Mouse (Mus musculus) brain, adult 2 months (tissue): ENCODE results near the gene Lalba.
"Not testable (repeated sequence)": the region's sequence is repeated elsewhere in the genome, so short reads cannot be mapped to it uniquely, and the experiment has no call there.

Experiments used
- DNase-seq: peaks from one replicate; pipeline ENCODE4 v3.0.0; 2011; ENCODE audit warnings: low read depth, low spot score

Lalba gene

GRCm38 (mm10) chr15:98482701-98483100 is at the start of gene Lalba:
Lalba (minus strand) TSS chr15:98482721.
- DNase-seq: no peak

GRCm38 (mm10) chr15:98532281-98532680 is 49.8 kb upstream of the Lalba start:
- peak; percentile 73 for DNase-seq

- DNase-seq: no peak
These were observed 45.6 kb upstream of the Lalba start for GRCm38 (mm10) chr15:98528066-98528563.

GRCm38 (mm10) chr15:98527056-98527771 is 44.7 kb upstream of the Lalba start:
- DNase-seq: no peak

GRCm38 (mm10) chr15:98526057-98526456 is 43.5 kb upstream of the Lalba start:
- peak; percentile 61 for DNase-seq

GRCm38 (mm10) chr15:98521245-98521644 is 38.7 kb upstream of the Lalba start:
- no peak for DNase-seq

GRCm38 (mm10) chr15:98517380-98518355 is 35.1 kb upstream of the Lalba start:
- peak; percentile 63 for DNase-seq

- not testable (repeated sequence) for DNase-seq
These were observed 32.3 kb upstream of the Lalba start for GRCm38 (mm10) chr15:98514845-98515244.

GRCm38 (mm10) chr15:98514146-98514545 is 31.6 kb upstream of the Lalba start:
- DNase-seq: no peak

- not testable (repeated sequence) for DNase-seq
These were observed 31.2 kb upstream of the Lalba start for GRCm38 (mm10) chr15:98513676-98514075.

GRCm38 (mm10) chr15:98512799-98513321 is 30.3 kb upstream of the Lalba start:
- peak; percentile 87 for DNase-seq

GRCm38 (mm10) chr15:98512232-98512631 is 29.7 kb upstream of the Lalba start:
- no peak for DNase-seq

- DNase-seq: peak; percentile 43
These were observed 28.9 kb upstream of the Lalba start for GRCm38 (mm10) chr15:98511386-98511928.

- peak; percentile 85 for DNase-seq
These were observed 28.2 kb upstream of the Lalba start for GRCm38 (mm10) chr15:98510438-98511385.

GRCm38 (mm10) chr15:98509387-98509786 is 26.9 kb upstream of the Lalba start:
- no peak for DNase-seq

GRCm38 (mm10) chr15:98507321-98507720 is 24.8 kb upstream of the Lalba start:
- DNase-seq: no peak

GRCm38 (mm10) chr15:98506253-98506957 is 23.9 kb upstream of the Lalba start:
- no peak for DNase-seq

- peak; percentile 67 for DNase-seq
These were observed 22.0 kb upstream of the Lalba start for GRCm38 (mm10) chr15:98504514-98504913.

- DNase-seq: no peak
These were observed 20.8 kb upstream of the Lalba start for GRCm38 (mm10) chr15:98503317-98503716.

- no peak for DNase-seq
These were observed 15.1 kb upstream of the Lalba start for GRCm38 (mm10) chr15:98497631-98498030.
